Mouse (Mus musculus) gastrocnemius, postnatal 14 days (tissue): ENCODE measurements around the gene Enthd1. TPM values are rescaled to one million over a fixed set of nuclear protein-coding genes. Genes with fewer than 3 reads are reported as not detected.
A peak's percentile ranks its signal among the peaks of the same experiment; 100 is the strongest.
"Not testable (repeated sequence)": the region's sequence is repeated elsewhere in the genome, so short reads cannot be mapped to it uniquely, and the experiment has no call there.

Experiments used
- DNase-seq: peaks from one replicate; pipeline ENCODE4 v3.0.0; 2021; ENCODE audit warnings: mixed read lengths
- intact Hi-C: fragments of 180-260 bp; cut with DNase I; formaldehyde crosslinking; loops from one replicate; pipeline ENCODE4 v1.15.1; 2025; ENCODE audit warnings: low total_unique reads
- total RNA-seq, 2 experiments: library from RNA; stranded (reverse); gene quantifications; 2 replicates each; pipeline ENCODE4 v1.2.3; 2021

The Enthd1 gene
- total RNA-seq, 2 experiments from 2014 or later, result not detected

GRCm38 (mm10) chr15:80545430-80545829, 19.5 kb downstream of the Enthd1 start:
- no peak for DNase-seq
- intact Hi-C loops, result no loop called here

DNA sequence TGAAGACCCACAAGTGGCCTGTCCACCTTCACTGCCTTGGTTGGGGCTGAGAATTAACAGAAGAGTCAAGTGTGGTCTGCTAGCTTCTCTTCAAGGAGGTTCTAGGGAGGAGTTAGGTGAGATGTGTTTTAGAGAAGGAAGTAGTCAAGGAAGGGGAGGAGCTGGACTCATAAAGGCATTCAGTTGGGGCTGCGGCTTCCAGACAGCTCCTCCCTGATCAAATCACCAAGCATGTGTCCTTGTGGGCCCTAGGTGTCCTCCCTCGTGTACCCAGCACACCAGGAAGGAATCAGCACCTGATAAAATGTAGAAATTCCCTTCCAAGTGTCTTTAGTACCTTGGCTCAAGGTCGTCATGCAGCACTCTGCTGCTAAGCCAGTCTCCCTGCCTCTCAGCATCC, 20.8 kb downstream of the Enthd1 start:
- intact Hi-C loops, result no loop called here
- no peak for DNase-seq

DNA sequence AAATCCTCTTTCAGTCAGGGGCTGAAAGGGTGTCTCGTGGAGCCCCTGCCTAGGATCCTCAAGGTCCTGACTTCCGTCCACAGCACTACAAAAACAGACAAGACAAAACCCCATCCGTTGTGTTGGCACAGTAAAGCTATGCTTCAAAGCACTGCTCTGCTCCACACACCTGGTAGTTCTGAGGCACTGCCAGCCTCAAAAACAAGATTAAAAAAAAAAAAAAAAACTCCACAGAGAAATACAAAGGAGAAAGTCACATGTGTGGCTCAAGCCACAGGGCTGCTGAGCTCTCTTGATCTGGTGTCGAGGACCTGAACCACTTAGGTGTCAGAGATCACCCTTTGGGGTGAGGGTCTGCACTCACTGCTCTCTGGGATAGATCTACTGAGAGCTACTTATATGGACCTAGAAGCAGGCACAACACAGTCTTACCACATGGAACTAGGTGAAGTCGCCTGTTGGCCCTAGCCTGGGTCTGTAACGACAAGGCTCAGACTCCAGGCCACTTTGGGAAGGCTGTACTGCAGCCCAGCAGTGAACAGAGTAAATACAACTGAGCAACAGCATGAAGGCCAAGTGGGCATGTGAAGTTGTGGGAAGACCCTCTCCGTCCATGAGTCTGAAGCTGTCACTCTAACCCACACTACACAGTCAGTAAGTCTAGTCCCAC, 26.1 kb downstream of the Enthd1 start:
- DNase-seq, result no peak
- intact Hi-C loops, result no loop called here

DNA sequence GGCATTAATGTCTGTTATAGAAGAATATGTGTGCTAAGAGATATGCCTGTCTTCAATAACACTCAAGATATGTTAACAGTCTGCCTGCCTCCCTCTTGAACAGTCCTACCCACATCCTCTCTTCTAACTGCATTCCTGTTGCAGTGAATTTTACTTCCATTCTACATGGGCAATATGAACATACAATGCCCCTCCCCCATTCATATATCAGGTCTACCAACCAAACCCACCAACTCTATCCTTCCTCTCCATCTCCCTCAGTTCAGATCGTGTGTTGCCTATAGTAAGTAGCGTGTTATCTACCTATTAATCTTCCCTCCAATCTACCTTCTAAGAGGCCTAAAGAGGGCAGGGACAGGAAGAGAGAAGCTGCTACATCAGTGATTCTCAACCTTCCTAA, 26.9 kb downstream of the Enthd1 start:
- intact Hi-C loops, result no loop called here
- no peak for DNase-seq

GRCm38 (mm10) chr15:80536051-80536450, 28.9 kb downstream of the Enthd1 start:
- no peak for DNase-seq
- intact Hi-C loops, result no loop called here

DNA sequence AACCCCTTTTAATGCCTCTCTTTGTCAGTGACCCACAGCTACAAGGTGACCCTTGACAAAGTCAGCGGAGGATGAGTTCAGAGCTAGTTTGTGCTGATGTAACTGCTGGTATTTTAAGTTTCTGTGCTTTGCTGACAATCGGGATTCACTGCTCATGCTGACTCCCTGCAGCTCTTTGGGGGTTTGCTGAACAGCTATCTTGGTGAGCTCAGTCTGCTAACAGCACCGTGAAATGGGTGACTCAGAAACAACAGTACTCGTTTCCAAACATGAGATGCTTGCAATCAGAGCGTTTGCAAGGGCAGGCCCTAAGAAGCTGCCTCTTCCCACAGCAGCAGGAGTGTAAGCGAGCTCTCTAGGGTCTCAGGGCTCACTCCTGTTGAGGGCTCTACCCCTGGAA, 31.7 kb downstream of the Enthd1 start:
- DNase-seq, result no peak
- intact Hi-C loops, result no loop called here

- no peak for DNase-seq
- intact Hi-C loops, result no loop called here
Measured at GRCm38 (mm10) chr15:80532281-80533072, 32.5 kb downstream of the Enthd1 start.

GRCm38 (mm10) chr15:80531026-80531425, 33.9 kb downstream of the Enthd1 start:
- intact Hi-C loops, result no loop called here

DNA sequence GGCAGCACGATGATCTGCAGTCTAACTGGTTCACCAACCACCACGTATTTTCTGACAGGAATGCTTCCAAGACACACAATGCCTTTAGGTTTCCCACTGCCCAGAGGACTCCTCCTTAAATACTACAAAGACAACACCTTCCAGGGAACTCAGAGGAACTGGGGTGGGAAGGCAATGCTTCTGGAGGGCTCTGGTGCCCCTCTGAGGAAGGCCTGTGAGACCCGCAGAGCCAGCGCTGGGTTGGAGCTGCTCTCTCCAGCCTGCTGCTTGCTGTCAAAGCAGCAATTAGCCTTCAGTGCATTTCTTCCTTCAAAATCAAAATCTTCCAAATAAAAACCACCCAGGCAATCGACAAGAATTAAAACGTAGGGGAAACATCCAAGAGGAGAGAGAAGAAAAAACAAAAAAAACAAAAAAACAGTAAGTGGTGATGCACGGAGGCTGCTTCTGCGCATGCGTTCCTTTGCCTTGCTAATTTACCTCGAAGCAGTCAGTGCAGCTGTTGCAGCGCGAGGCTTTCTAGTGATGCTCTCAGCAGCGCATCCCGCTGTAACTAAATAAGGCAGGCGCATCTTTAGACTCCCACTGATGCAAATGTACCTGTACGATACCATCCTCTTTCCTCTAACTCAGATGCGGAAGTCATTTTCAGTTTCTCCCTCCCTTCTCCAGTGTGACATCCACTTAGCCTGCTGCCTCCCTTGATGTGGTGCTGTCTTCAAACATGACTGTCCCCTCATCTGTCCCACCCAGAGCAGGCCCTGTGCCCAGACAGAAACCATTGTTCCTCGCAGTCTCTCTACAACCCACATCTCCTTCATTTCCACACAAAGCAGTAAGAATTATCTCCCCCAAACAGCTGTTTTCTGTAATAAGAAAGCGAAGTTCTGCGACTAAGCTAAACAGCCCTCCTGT, 34.7 kb downstream of the Enthd1 start:
- intact Hi-C loops, result no loop called here
- no peak for DNase-seq

More at GRCm38 (mm10) chr15:80531026-80531425, 33.9 kb downstream of the Enthd1 start:
- DNase-seq, result no peak

DNA sequence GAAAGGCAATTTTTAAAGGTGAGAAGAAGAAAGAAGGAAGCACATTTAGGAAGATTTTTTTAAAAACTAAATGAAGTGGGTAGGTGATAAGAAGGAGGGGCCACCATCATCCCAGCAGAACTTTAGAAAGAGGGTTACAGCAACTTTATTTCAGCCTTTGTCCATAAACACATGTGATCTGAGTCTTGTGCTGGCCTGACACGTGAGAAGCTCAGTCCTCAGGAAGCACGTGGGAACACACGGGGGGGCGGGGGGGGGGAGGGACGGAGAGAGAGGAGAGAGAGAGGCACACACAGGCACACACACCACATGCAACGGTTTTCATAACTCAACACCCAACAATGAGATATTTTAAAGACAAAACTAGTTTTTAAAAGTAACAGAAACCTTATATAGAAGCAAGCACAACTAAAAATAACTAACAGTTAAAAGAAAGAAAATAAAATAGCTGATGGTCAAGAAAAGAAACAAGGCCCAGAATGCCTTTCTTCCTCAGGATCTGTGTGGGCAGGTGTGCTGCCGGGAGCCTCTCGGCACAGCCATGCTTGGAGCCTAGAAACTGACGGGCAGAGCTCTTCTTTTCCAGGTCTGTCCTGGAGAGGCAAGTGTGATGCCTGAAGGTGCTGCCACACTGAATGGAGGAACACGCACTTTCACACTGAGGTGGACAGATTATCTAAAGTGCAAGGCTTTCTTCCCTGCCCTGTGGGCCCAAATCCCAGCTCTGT, 43.1 kb downstream of the Enthd1 start:
- DNase-seq, result no peak
- intact Hi-C loops, result no loop called here

DNA sequence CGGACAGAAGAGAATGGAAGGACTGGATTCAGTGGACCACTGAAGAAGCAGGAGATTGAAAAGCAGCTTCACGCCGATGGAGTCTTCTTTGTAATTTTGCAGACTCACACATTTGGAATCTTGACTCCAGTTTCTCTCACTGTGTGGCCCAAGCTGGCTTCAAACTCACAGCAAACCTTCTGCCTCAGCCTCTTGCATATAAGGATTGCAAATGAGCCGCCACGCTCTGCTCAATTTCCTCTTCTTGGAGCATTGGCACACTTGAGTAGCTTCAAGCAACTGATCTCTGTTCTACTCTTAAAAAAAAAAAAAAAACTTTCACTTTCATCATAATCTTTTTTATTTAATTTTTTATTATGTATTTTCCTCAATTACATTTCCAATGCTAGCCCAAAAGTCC, 45.0 kb downstream of the Enthd1 start:
- intact Hi-C loops, result loop anchor here (5.0 kb wide), 1 partner anchor 718 kb away; the partner anchor contains the start of gene Nptxr
- DNase-seq, result no peak

DNA sequence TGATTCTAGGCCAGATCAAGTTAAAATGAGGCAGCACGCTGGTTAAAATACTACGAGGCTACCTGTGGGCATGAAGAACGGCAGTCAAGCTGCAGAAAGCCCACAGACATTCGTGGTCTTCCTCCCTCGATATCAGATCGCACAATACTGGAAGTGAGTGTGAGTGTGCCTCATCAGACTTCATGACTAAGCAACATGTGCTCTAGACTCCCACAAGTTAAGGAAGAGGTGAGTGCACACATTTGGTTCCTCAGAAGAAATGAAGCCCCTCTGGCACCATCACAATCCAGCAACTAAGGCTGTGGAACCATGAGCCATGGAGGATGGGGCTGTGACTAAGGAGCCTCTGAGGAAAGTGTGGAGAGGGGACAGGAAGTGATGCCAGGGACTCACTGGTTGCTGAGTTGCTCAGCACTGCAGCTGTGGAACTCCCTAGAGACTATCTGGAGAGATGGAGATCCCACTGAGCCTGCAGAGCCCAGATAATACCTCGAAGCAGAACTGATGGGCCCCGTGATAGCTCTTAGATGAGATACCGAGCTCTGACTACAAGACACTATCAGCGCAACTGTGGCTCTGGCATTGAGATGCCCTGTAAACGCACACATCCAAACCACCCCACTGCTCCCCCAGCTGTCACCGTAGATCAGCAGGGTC, 46.3 kb downstream of the Enthd1 start:
- intact Hi-C loops, result loop anchor here (5.0 kb wide), 1 partner anchor 716 kb away; the partner anchor contains the start of gene Nptxr
- DNase-seq, result no peak

- intact Hi-C loops, result loop anchor here (5.0 kb wide), 1 partner anchor 716 kb away; the partner anchor contains the start of gene Nptxr
- DNase-seq, result no peak
Measured at GRCm38 (mm10) chr15:80517996-80518395, 47.0 kb downstream of the Enthd1 start.

GRCm38 (mm10) chr15:80516525-80516924, 48.4 kb downstream of the Enthd1 start:
- intact Hi-C loops, result loop anchor here (5.0 kb wide), 1 partner anchor 714 kb away; the partner anchor contains the start of gene Nptxr
- DNase-seq, result no peak

GRCm38 (mm10) chr15:80505086-80505485, 59.9 kb downstream of the Enthd1 start:
- peak; percentile 16 for DNase-seq
- intact Hi-C loops, result no loop called here

- DNase-seq, intact Hi-C loops: not testable (repeated sequence)
Measured at GRCm38 (mm10) chr15:80503155-80503554, 61.8 kb downstream of the Enthd1 start.

- no peak for DNase-seq
- intact Hi-C loops, result no loop called here
Measured at GRCm38 (mm10) chr15:80502741-80503140, 62.2 kb downstream of the Enthd1 start.
